27 mouse cellular contexts compared by ENCODE assay signal in the genomic region with DNA sequence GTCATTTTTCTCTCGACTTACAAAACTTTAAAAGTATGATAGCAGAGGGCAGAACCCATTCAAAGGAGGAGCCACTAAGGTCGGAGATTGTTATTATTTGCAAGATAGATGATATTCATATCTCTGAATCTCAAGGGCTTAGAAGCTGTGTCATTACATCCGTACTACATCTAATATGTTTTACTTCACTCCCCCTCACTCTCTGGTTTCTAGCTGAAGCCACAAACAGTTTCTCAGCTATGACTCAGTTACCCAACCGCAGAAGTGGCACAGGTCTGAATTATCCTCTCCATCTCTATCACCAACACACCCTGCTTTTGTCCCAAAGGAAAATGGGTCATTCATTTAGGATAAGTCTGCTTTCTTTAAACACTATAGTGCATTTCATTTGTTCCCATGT.
DNase-seq lines count a peak whose midpoint lies in the region; ATAC-seq lines count a peak whose summit lies in the region.
"Had no signal": no experiment of that assay in that cellular context is flagged by ENCODE, and none has a peak within 500 bp of the region (broad histone marks: within the 10 kb centered on the region; RNA-seq: fewer than 3 reads in every experiment).

No protein-coding gene starts in this region.

- ATAC-seq in midbrain, embryonic 16.5 days: no peak
- ATAC-seq: forebrain, embryonic 15.5 days; intestine, embryonic 16.5 days; Patski had no signal

- no peaks in the 10 kb centered on the region for H3K4me1 ChIP-seq in midbrain, embryonic 16.5 days (ENCODE audit: control insufficient read depth, insufficient read depth, low read length)
- H3K4me1 ChIP-seq: embryonic facial prominence, embryonic 12.5 days; embryonic facial prominence, embryonic 15.5 days; forebrain, embryonic 15.5 days; hindbrain, embryonic 12.5 days; hindbrain, embryonic 15.5 days had no signal

- H3K4me3 ChIP-seq in midbrain, embryonic 16.5 days (ENCODE audit: low read depth, low read length): no peak overlapping the region
- H3K4me3 ChIP-seq: embryonic facial prominence, embryonic 12.5 days; embryonic facial prominence, embryonic 15.5 days; forebrain, embryonic 15.5 days; gastrocnemius, adult 2 months; hindbrain, embryonic 12.5 days; hindbrain, embryonic 15.5 days had no signal

- 92% methylated on average over 4 of the region's 4 CpGs for WGBS in midbrain, embryonic 16.5 days

- H3K27ac ChIP-seq in midbrain, embryonic 16.5 days (ENCODE audit: low read length): no peak overlapping the region
- H3K27ac ChIP-seq: embryonic facial prominence, embryonic 12.5 days; embryonic facial prominence, embryonic 15.5 days; forebrain, embryonic 15.5 days; hindbrain, embryonic 12.5 days; hindbrain, embryonic 15.5 days had no signal

- no peak overlapping the region for H3K9ac ChIP-seq in midbrain, embryonic 16.5 days (ENCODE audit: low read depth, low read length)
- H3K9ac ChIP-seq: embryonic facial prominence, embryonic 12.5 days; embryonic facial prominence, embryonic 15.5 days; forebrain, embryonic 15.5 days; hindbrain, embryonic 12.5 days; hindbrain, embryonic 15.5 days had no signal

- no peak overlapping the region for H3K4me2 ChIP-seq in midbrain, embryonic 16.5 days (ENCODE audit: low read length)
- H3K4me2 ChIP-seq: embryonic facial prominence, embryonic 12.5 days; embryonic facial prominence, embryonic 15.5 days; forebrain, embryonic 15.5 days; heart, embryonic 11.5 days; hindbrain, embryonic 12.5 days; hindbrain, embryonic 15.5 days had no signal

- no peaks in the 10 kb centered on the region for H3K27me3 ChIP-seq in midbrain, embryonic 16.5 days (ENCODE audit: control insufficient read depth, insufficient read depth, low read depth, low read length)
- H3K27me3 ChIP-seq: CH12.LX; embryonic facial prominence, embryonic 12.5 days; embryonic facial prominence, embryonic 15.5 days; forebrain, embryonic 15.5 days; hindbrain, embryonic 12.5 days; hindbrain, embryonic 15.5 days; Patski had no signal

- DNase-seq in 416B (ENCODE audit: low read depth): peak; percentile 84
- DNase-seq in CD4-positive, CD25-positive, alpha-beta regulatory T cell, adult 2 months (ENCODE audit: low read depth, low spot score): peak; percentile 7
- DNase-seq in induced T-regulatory cell, adult 2 months (ENCODE audit: low read depth): peak; percentile 47
- DNase-seq in right cerebral cortex, postnatal 14 days: no peak
- DNase-seq in kidney, adult 9 months: no peak
- DNase-seq: adrenal gland, postnatal 10 days; adrenal gland, postnatal 36 days; B cell, adult 2 months; cerebellum, adult 11 months; cerebellum, adult 2 months; cerebellum, adult 9-11 months; cerebellum, postnatal 25 days; gastrocnemius, adult 2 months; gastrocnemius, postnatal 14 days; heart, adult 11 months; kidney, adult 18-20 months had no signal

- H3K9me3 ChIP-seq in midbrain, embryonic 16.5 days (replicated peaks; ENCODE audit: control insufficient read depth, low read length, poor library complexity, severe bottlenecking): no peaks in the 10 kb centered on the region
- H3K9me3 ChIP-seq: embryonic facial prominence, embryonic 12.5 days; embryonic facial prominence, embryonic 15.5 days; forebrain, embryonic 15.5 days; G1E; hindbrain, embryonic 12.5 days; hindbrain, embryonic 15.5 days had no signal

- H3K36me3 ChIP-seq in midbrain, embryonic 16.5 days (ENCODE audit: control insufficient read depth, insufficient read depth, low read length): no peaks in the 10 kb centered on the region
- H3K36me3 ChIP-seq: embryonic facial prominence, embryonic 12.5 days; embryonic facial prominence, embryonic 15.5 days; forebrain, embryonic 15.5 days; G1E; hindbrain, embryonic 12.5 days; hindbrain, embryonic 15.5 days had no signal

Comparison
In these comparisons a context has a peak if more than half of its experiments do, and no peak if none do; other contexts are left out.
1. DNase-seq: peak in 416B (single experiment), CD4-positive, CD25-positive, alpha-beta regulatory T cell, adult 2 months (single experiment) and induced T-regulatory cell, adult 2 months (single experiment); none in right cerebral cortex, postnatal 14 days (single experiment) and kidney, adult 9 months (single experiment).